Mouse (Mus musculus): ENCODE results near the gene Adgrb2. TPM values are rescaled to one million over a fixed set of nuclear protein-coding genes. Genes with fewer than 3 reads are reported as not detected.

The Adgrb2 gene
- polyA plus RNA-seq (2015; fragmentation: Nextera tagmentation; extraction: Ambion mirVana), result 1.4 and 1.6 TPM in 2 replicates

GRCm38 (mm10) chr4:129984421-129985061, at the start of gene Adgrb2:
Adgrb2 (plus strand) TSS chr4:129984870.
- Histone ChIP-seq H3K27me3 (replicated peaks) (peaks cover 95% of the 10 kb centered on the region), H3K4me1 (peaks cover 45% of the 10 kb centered on the region), H3K9me3 (no peaks in the 10 kb centered on the region), H3K36me3 (no peaks in the 10 kb centered on the region), H3K9ac (peak within 1 kb of the TSS; percentile 85), H3K4me3 (peak within 1 kb of the TSS; percentile 67), H3K4me2 (peak within 1 kb of the TSS; percentile 95), H3K27ac (replicated peaks) (no peak within 1 kb of the TSS)
- WGBS, result under 1% methylated on average over 28 of the region's 77 CpGs
- no peak for ATAC-seq (ENCODE audit: extremely low read depth, insufficient number of reproducible peaks, low FRiP score, low TSS enrichment)

GRCm38 (mm10) chr4:129951359-129951821, 33.3 kb upstream of the Adgrb2 start:
- Histone ChIP-seq H3K9ac (no peak overlapping the region), H3K27me3 (replicated peaks) (peaks cover 16% of the 10 kb centered on the region), H3K4me1 (peaks cover 26% of the 10 kb centered on the region), H3K4me3 (no peak overlapping the region), H3K9me3 (no peaks in the 10 kb centered on the region), H3K36me3 (no peaks in the 10 kb centered on the region), H3K4me2 (no peak overlapping the region), H3K27ac (replicated peaks) (no peak overlapping the region)
- 62% methylated on average over 6 of the region's 6 CpGs for WGBS
- no peak for ATAC-seq (ENCODE audit: extremely low read depth, insufficient number of reproducible peaks, low FRiP score, low TSS enrichment)

GRCm38 (mm10) chr4:129952241-129952810, 32.3 kb upstream of the Adgrb2 start:
- Histone ChIP-seq H3K9ac (no peak overlapping the region; the same call in 1 of the 2 replicates), H3K9me3 (no peaks in the 10 kb centered on the region), H3K36me3 (no peaks in the 10 kb centered on the region), H3K27ac (replicated peaks) (peak overlapping the region; percentile 42; the same call in 1 of the 2 replicates), H3K4me1 (peaks cover 24% of the 10 kb centered on the region), H3K4me3 (no peak overlapping the region), H3K27me3 (replicated peaks) (peaks cover 16% of the 10 kb centered on the region), H3K4me2 (no peak overlapping the region)
- no peak for ATAC-seq (ENCODE audit: extremely low read depth, insufficient number of reproducible peaks, low FRiP score, low TSS enrichment)
- 33% methylated on average over 5 of the region's 5 CpGs for WGBS

DNA sequence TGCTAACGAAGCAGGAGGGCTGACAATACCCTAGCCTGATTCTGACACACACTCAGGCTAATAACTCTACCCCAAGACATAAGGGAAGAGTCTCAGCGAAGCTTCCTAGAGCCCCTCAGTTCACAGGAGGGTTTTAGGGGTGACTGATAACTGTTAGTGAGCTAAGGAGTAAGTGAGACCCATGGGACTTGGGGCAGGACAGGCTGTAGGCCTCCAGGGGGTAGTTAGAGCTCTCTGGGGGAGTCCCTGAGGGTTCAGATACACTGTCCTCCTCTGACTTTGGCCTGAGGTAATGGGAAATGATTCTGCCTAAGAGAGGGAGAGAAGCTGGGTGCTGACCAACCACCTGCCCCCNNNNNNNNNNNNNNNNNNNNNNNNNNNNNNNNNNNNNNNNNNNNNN, 30.1 kb upstream of the Adgrb2 start:
- H3K9ac ChIP-seq, result peak overlapping the region; percentile 10; the same call in 1 of the 2 replicates
- H3K4me2 ChIP-seq, result no peak overlapping the region
- WGBS, result 66% methylated on average over 2 of the region's 2 CpGs

GRCm38 (mm10) chr4:129960180-129960944, 24.3 kb upstream of the Adgrb2 start:
- peaks cover 27% of the 10 kb centered on the region for H3K27me3 ChIP-seq (replicated peaks)
- peaks cover 20% of the 10 kb centered on the region for H3K4me1 ChIP-seq
- H3K36me3 ChIP-seq, result no peaks in the 10 kb centered on the region
- no peak overlapping the region for H3K27ac ChIP-seq (replicated peaks)
- H3K9me3 ChIP-seq, result no peaks in the 10 kb centered on the region
- peak; percentile 59; the same call in 1 of the 2 replicates for ATAC-seq (ENCODE audit: extremely low read depth, insufficient number of reproducible peaks, low FRiP score, low TSS enrichment)
- peak overlapping the region; percentile 76 for H3K9ac ChIP-seq
- H3K4me3 ChIP-seq, result peak overlapping the region; percentile 50
- 2% methylated on average over 37 of the region's 37 CpGs for WGBS
- H3K4me2 ChIP-seq, result peak overlapping the region; percentile 92

More for the DNA sequence above, 30.1 kb upstream of the Adgrb2 start:
- Histone ChIP-seq H3K27me3 (replicated peaks) (peaks cover 12% of the 10 kb centered on the region), H3K36me3 (no peaks in the 10 kb centered on the region), H3K4me1 (peaks cover 24% of the 10 kb centered on the region), H3K27ac (replicated peaks) (no peak overlapping the region), H3K4me3 (no peak overlapping the region), H3K9me3 (no peaks in the 10 kb centered on the region)
- no peak for ATAC-seq (ENCODE audit: extremely low read depth, insufficient number of reproducible peaks, low FRiP score, low TSS enrichment)

DNA sequence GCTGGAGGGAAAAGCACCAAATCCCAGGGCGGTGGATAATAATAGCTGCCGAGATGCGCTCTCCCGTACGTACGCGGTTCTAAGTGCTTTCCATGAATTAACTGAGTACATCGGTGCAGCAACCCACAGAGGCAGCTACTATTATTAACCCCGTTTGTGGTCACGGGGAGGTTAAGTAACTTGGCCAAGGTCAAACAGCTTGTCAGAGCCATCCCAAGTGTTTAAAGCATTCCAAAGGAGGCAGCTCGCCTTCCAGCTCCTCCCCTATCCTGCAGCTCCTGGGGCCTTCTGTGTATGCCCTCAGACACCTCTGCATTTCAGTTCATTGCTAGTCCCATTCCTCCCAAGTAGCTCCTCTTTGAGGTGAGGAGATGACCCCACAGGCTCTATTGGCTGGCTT, 19.4 kb upstream of the Adgrb2 start:
- no peak overlapping the region for H3K27ac ChIP-seq (replicated peaks)
- 32% methylated on average over 11 of the region's 11 CpGs for WGBS
- H3K4me1 ChIP-seq, result peaks cover 38% of the 10 kb centered on the region
- H3K9ac ChIP-seq, result no peak overlapping the region
- H3K4me2 ChIP-seq, result no peak overlapping the region
- no peak for ATAC-seq (ENCODE audit: extremely low read depth, insufficient number of reproducible peaks, low FRiP score, low TSS enrichment)
- H3K9me3 ChIP-seq, result no peaks in the 10 kb centered on the region
- H3K36me3 ChIP-seq, result no peaks in the 10 kb centered on the region
- H3K27me3 ChIP-seq (replicated peaks), result peaks cover 53% of the 10 kb centered on the region
- no peak overlapping the region for H3K4me3 ChIP-seq

DNA sequence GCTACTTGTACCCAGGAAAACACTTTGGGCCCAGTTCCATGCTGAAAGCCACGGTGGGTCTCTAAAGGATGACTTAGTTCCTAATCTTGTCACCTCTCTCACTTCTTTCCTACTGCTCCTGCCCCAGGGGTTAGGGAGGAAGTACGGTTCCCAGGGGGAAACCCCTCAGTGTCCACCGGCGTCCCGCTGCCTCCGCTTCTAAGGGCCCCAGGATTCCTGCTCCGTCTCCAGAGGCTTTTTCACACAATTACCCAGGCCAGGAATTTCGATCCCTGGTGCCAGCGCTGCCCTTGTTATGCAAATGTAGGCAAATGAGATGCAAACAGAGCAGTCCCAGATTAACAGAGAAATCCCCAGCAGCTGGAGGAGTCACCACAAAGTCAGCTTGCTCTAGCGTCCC, 18.5 kb upstream of the Adgrb2 start:
- WGBS, result 42% methylated on average over 10 of the region's 10 CpGs
- Histone ChIP-seq H3K36me3 (no peaks in the 10 kb centered on the region), H3K4me2 (no peak overlapping the region), H3K4me3 (no peak overlapping the region), H3K4me1 (peaks cover 38% of the 10 kb centered on the region), H3K27ac (replicated peaks) (no peak overlapping the region), H3K27me3 (replicated peaks) (peaks cover 51% of the 10 kb centered on the region), H3K9ac (peak overlapping the region; percentile 14; the same call in 1 of the 2 replicates), H3K9me3 (no peaks in the 10 kb centered on the region)
- no peak for ATAC-seq (ENCODE audit: extremely low read depth, insufficient number of reproducible peaks, low FRiP score, low TSS enrichment)

GRCm38 (mm10) chr4:129967024-129968014, 17.4 kb upstream of the Adgrb2 start:
- H3K27me3 ChIP-seq (replicated peaks), result peaks cover 52% of the 10 kb centered on the region
- H3K4me1 ChIP-seq, result peaks cover 46% of the 10 kb centered on the region
- 32% methylated on average over 13 of the region's 13 CpGs for WGBS
- no peaks in the 10 kb centered on the region for H3K9me3 ChIP-seq
- no peak overlapping the region for H3K27ac ChIP-seq (replicated peaks)
- H3K9ac ChIP-seq, result no peak overlapping the region
- no peak for ATAC-seq (ENCODE audit: extremely low read depth, insufficient number of reproducible peaks, low FRiP score, low TSS enrichment)
- no peak overlapping the region for H3K4me3 ChIP-seq
- no peaks in the 10 kb centered on the region for H3K36me3 ChIP-seq
- peak overlapping the region; percentile 2; the same call in 1 of the 2 replicates for H3K4me2 ChIP-seq

- H3K36me3 ChIP-seq, result no peaks in the 10 kb centered on the region
- no peak overlapping the region for H3K9ac ChIP-seq
- H3K27me3 ChIP-seq (replicated peaks), result peaks cover 77% of the 10 kb centered on the region
- H3K27ac ChIP-seq (replicated peaks), result no peak overlapping the region
- no peak overlapping the region for H3K4me2 ChIP-seq
- ATAC-seq (ENCODE audit: extremely low read depth, insufficient number of reproducible peaks, low FRiP score, low TSS enrichment), result no peak
- H3K4me1 ChIP-seq, result peaks cover 39% of the 10 kb centered on the region
- H3K9me3 ChIP-seq, result no peaks in the 10 kb centered on the region
- H3K4me3 ChIP-seq, result no peak overlapping the region
- WGBS, result 66% methylated on average over 8 of the region's 8 CpGs
These were observed 14.5 kb upstream of the Adgrb2 start for GRCm38 (mm10) chr4:129970168-129970567.

- ATAC-seq (ENCODE audit: extremely low read depth, insufficient number of reproducible peaks, low FRiP score, low TSS enrichment), result no peak
- Histone ChIP-seq H3K9me3 (no peaks in the 10 kb centered on the region), H3K9ac (no peak overlapping the region), H3K27me3 (replicated peaks) (peaks cover 77% of the 10 kb centered on the region), H3K4me1 (peaks cover 34% of the 10 kb centered on the region), H3K27ac (replicated peaks) (no peak overlapping the region), H3K4me3 (no peak overlapping the region), H3K4me2 (no peak overlapping the region), H3K36me3 (no peaks in the 10 kb centered on the region)
- 87% methylated on average over 11 of the region's 11 CpGs for WGBS
These were observed 13.8 kb upstream of the Adgrb2 start for GRCm38 (mm10) chr4:129970861-129971260.

Data from heart, embryonic 13.5 days (tissue).